Mouse (Mus musculus): Measurements from ENCODE around the gene Dip2b. TPM values are rescaled to one million over a fixed set of nuclear protein-coding genes. Genes with fewer than 3 reads are reported as not detected.

Gene Dip2b
- polyA plus RNA-seq (2014; fragmentation: Illumina TruSeq; extraction: RNeasy Lipid Tissue Mini Kit (QIAGEN cat#74804); ENCODE audit: insufficient read depth, low read depth, low replicate concordance): 4.1 TPM

GRCm38 (mm10) chr15:100038470-100038971 lies at the start of gene Dip2b:
Gene Dip2b, plus strand, starts transcription at chr15:100038664.

GRCm38 (mm10) chr15:100227663-100228534 lies 189.4 kb downstream of the Dip2b start, which contains the start of gene Atf1:
Gene Atf1, plus strand, starts transcription at chr15:100227819.

Other genes with a start within 250 kb of the Dip2b start
- gene Lima1, start 163.2 kb upstream of the Dip2b start, polyA plus RNA-seq (2014; fragmentation: Illumina TruSeq; extraction: RNeasy Lipid Tissue Mini Kit (QIAGEN cat#74804); ENCODE audit: insufficient read depth, low read depth, low replicate concordance): 24.5 TPM
- gene Fam186a, start 71.6 kb upstream of the Dip2b start, polyA plus RNA-seq (2014; fragmentation: Illumina TruSeq; extraction: RNeasy Lipid Tissue Mini Kit (QIAGEN cat#74804); ENCODE audit: insufficient read depth, low read depth, low replicate concordance): not detected
- gene Larp4, start 68.6 kb upstream of the Dip2b start, polyA plus RNA-seq (2014; fragmentation: Illumina TruSeq; extraction: RNeasy Lipid Tissue Mini Kit (QIAGEN cat#74804); ENCODE audit: insufficient read depth, low read depth, low replicate concordance): 9.9 TPM
- gene Atf1, start 189.2 kb downstream of the Dip2b start, polyA plus RNA-seq (2014; fragmentation: Illumina TruSeq; extraction: RNeasy Lipid Tissue Mini Kit (QIAGEN cat#74804); ENCODE audit: insufficient read depth, low read depth, low replicate concordance): 21.8 TPM
- not detected for gene Tmprss12, start 242.2 kb downstream of the Dip2b start, polyA plus RNA-seq (2014; fragmentation: Illumina TruSeq; extraction: RNeasy Lipid Tissue Mini Kit (QIAGEN cat#74804); ENCODE audit: insufficient read depth, low read depth, low replicate concordance)